8 mouse cellular contexts compared by ENCODE assay signal in genomic region chr19:45015518-45016281, GRCm38 (mm10). TPM values are rescaled to one million over a fixed set of nuclear protein-coding genes. Genes with fewer than 3 reads are reported as not detected.
DNase-seq lines count a peak whose midpoint lies in the region; ATAC-seq and TF ChIP-seq lines count a peak whose summit lies in the region.

No protein-coding gene starts in this region.

- H3K4me3 ChIP-seq in C2C12 (ENCODE audit: insufficient read depth, poor library complexity, severe bottlenecking), result peak overlapping the region; percentile 38
- H3K4me3 ChIP-seq in embryonic facial prominence, embryonic 10.5 days, result peak overlapping the region; percentile 87
- H3K4me3 ChIP-seq in heart, embryonic 11.5 days (ENCODE audit: low read depth, low read length), result peak overlapping the region; percentile 80
- peak overlapping the region; percentile 80 for H3K4me3 ChIP-seq in kidney, embryonic 14.5 days (ENCODE audit: low read length)
- H3K4me3 ChIP-seq in small intestine, adult 2 months (ENCODE audit: low read depth, low read length), result peak overlapping the region; percentile 73

- H3K9me3 ChIP-seq in embryonic facial prominence, embryonic 10.5 days, result no peaks in the 10 kb centered on the region
- H3K9me3 ChIP-seq in heart, embryonic 11.5 days (replicated peaks; ENCODE audit: control insufficient read depth, low read length), result no peaks in the 10 kb centered on the region
- no peaks in the 10 kb centered on the region for H3K9me3 ChIP-seq in kidney, embryonic 14.5 days (ENCODE audit: control insufficient read depth, low read length)

- peak; percentile 25; the same call in 1 of the 2 replicates for ATAC-seq in heart, embryonic 11.5 days (replicated peaks; ENCODE audit: insufficient number of reproducible peaks, low FRiP score, low TSS enrichment)
- no peak; the same call in 1 of the 2 replicates for ATAC-seq in kidney, embryonic 14.5 days (ENCODE audit: low FRiP score, low TSS enrichment)

- H3K79me2 ChIP-seq in C2C12 (ENCODE audit: control insufficient read depth, insufficient read depth), result peaks cover 34% of the 10 kb centered on the region

- peaks cover 17% of the 10 kb centered on the region for H3K36me3 ChIP-seq in C2C12 (ENCODE audit: control insufficient read depth, insufficient read depth)
- peaks cover 32% of the 10 kb centered on the region for H3K36me3 ChIP-seq in embryonic facial prominence, embryonic 10.5 days (replicated peaks)
- peaks cover 2% of the 10 kb centered on the region; the same call in 1 of the 2 replicates for H3K36me3 ChIP-seq in heart, embryonic 11.5 days (ENCODE audit: control insufficient read depth, insufficient read depth, low read length)
- H3K36me3 ChIP-seq in kidney, embryonic 14.5 days (ENCODE audit: control insufficient read depth, insufficient read depth, low read length), result peaks cover 22% of the 10 kb centered on the region
- peaks cover 14% of the 10 kb centered on the region for H3K36me3 ChIP-seq in small intestine, adult 2 months (ENCODE audit: control insufficient read depth, insufficient read depth, low read length)

- under 1% methylated on average over 34 of the region's 34 CpGs for whole genome bisulfite sequencing in embryonic facial prominence, embryonic 10.5 days
- WGBS in heart, embryonic 11.5 days (ENCODE audit: insufficient replicate concordance), result under 1% methylated on average over 31 of the region's 34 CpGs
- 2% methylated on average over 32 of the region's 34 CpGs for WGBS in kidney, embryonic 14.5 days
- under 1% methylated on average over 34 of the region's 34 CpGs for WGBS in small intestine, adult 2 months

- H3K79me3 ChIP-seq in C2C12 (ENCODE audit: low read depth), result peaks cover 25% of the 10 kb centered on the region

- H3K27ac ChIP-seq in embryonic facial prominence, embryonic 10.5 days (replicated peaks), result peak overlapping the region; percentile 98
- peak overlapping the region; percentile 99 for H3K27ac ChIP-seq in heart, embryonic 11.5 days (ENCODE audit: low read depth, low read length)
- peak overlapping the region; percentile 100 for H3K27ac ChIP-seq in kidney, embryonic 14.5 days (ENCODE audit: low read depth, low read length)
- peak overlapping the region; percentile 90 for H3K27ac ChIP-seq in small intestine, adult 2 months (ENCODE audit: insufficient read depth, low read depth, low read length)

- peak overlapping the region; percentile 99 for H3K4me2 ChIP-seq in heart, embryonic 11.5 days
- peak overlapping the region; percentile 96 for H3K4me2 ChIP-seq in kidney, embryonic 14.5 days (replicated peaks; ENCODE audit: low read depth, low read length)

- H3K4me1 ChIP-seq in embryonic facial prominence, embryonic 10.5 days, result peaks cover 74% of the 10 kb centered on the region
- peaks cover 27% of the 10 kb centered on the region for H3K4me1 ChIP-seq in heart, embryonic 11.5 days (ENCODE audit: control insufficient read depth, insufficient read depth, low read length)
- peaks cover 48% of the 10 kb centered on the region for H3K4me1 ChIP-seq in kidney, embryonic 14.5 days (ENCODE audit: control insufficient read depth, insufficient read depth, low read length)
- peaks cover 19% of the 10 kb centered on the region for H3K4me1 ChIP-seq in small intestine, adult 2 months (ENCODE audit: control insufficient read depth, insufficient read depth, insufficient read length, low read length)

- TF ChIP-seq POLR2A in small intestine, adult 2 months (IDR thresholded peaks at IDR 0.05; ENCODE audit: low read depth, low read length), result no peak

- H3ac ChIP-seq in C2C12 (ENCODE audit: control insufficient read depth, insufficient read length, low read depth), result peak overlapping the region; percentile 32

- peak; percentile 71 for DNase-seq in ZHBTc4 (ENCODE audit: low read depth, low spot score)
- DNase-seq in embryonic facial prominence, embryonic 10.5 days (ENCODE audit: low spot score), result peak; percentile 71
- DNase-seq in lung, postnatal 14 days, result peak; percentile 71
- no peak for DNase-seq in layer of hippocampus, postnatal 25 days (ENCODE audit: extremely low spot score in 1 of 2, low spot score in 1 of 2)

- H3K9ac ChIP-seq in heart, embryonic 11.5 days (ENCODE audit: low read depth, low read length), result peak overlapping the region; percentile 96
- H3K9ac ChIP-seq in kidney, embryonic 14.5 days (ENCODE audit: low read depth, low read length), result peak overlapping the region; percentile 85

- TF ChIP-seq CTCF in C2C12 (IDR thresholded peaks at IDR 0.05; ENCODE audit: control insufficient read depth, insufficient read depth, insufficient read length), result no peak
- TF ChIP-seq CTCF in small intestine, adult 2 months (IDR thresholded peaks at IDR 0.05; ENCODE audit: extremely low read depth, insufficient read length, insufficient replicate concordance, low read depth, low read length), result no peak

- no peaks in the 10 kb centered on the region for H3K27me3 ChIP-seq in C2C12 (ENCODE audit: control insufficient read depth, insufficient read depth, insufficient read length)
- no peaks in the 10 kb centered on the region for H3K27me3 ChIP-seq in embryonic facial prominence, embryonic 10.5 days (replicated peaks; ENCODE audit: low read depth, poor library complexity, severe bottlenecking)
- H3K27me3 ChIP-seq in heart, embryonic 11.5 days (ENCODE audit: control insufficient read depth, insufficient read depth, low read length), result no peaks in the 10 kb centered on the region
- H3K27me3 ChIP-seq in kidney, embryonic 14.5 days (ENCODE audit: control insufficient read depth, insufficient read depth, low read length), result no peaks in the 10 kb centered on the region
- no peaks in the 10 kb centered on the region for H3K27me3 ChIP-seq in small intestine, adult 2 months (ENCODE audit: control insufficient read depth, insufficient read depth, low read length)

TF ChIP-seq in C2C12, 6 proteins besides CTCF, POLR2A, EP300 and RAD21:
- TF ChIP-seq MYOD1 (IDR thresholded peaks at IDR 0.05; ENCODE audit: control insufficient read depth, insufficient read length, low read depth) (peak; percentile 31), CEBPB (IDR thresholded peaks at IDR 0.05; ENCODE audit: low read depth) (no peak), FOSL1 (IDR thresholded peaks at IDR 0.05; ENCODE audit: insufficient read depth, low read length, poor library complexity, severe bottlenecking) (no peak), MYOG (IDR thresholded peaks at IDR 0.05; ENCODE audit: control insufficient read depth, extremely low read depth, insufficient read length) (no peak), USF1 (IDR thresholded peaks at IDR 0.05; ENCODE audit: low read depth) (peak; percentile 65)

RNA-seq across cellular contexts. Expression of gene Lzts2, which starts 1.5 kb away (rescaled TPM):
- 59.2 TPM for polyA plus RNA-seq in C2C12 (2012; fragmentation: generic; extraction: Trizol)
- polyA plus RNA-seq in embryonic facial prominence, embryonic 10.5 days (2016; fragmentation: Nextera tagmentation; extraction: Ambion mirVana), result 69.8 and 75.0 TPM in 2 replicates
- 35.3 and 38.4 TPM in 2 replicates for polyA plus RNA-seq in heart, embryonic 11.5 days (2014; fragmentation: Nextera tagmentation; extraction: Ambion mirVana)
- polyA plus RNA-seq in kidney, embryonic 14.5 days (2014; fragmentation: Nextera tagmentation; extraction: Ambion mirVana), result 59.1 and 68.2 TPM in 2 replicates
- polyA plus RNA-seq in small intestine, adult 2 months (2012; rRNA removed), result 40.3 and 50.4 TPM in 2 replicates
- total RNA-seq in layer of hippocampus, postnatal 25 days (2021), result 10 to 100 TPM; 27.3 to 29.3 TPM

RNA-seq across cellular contexts. Expression of gene Mrpl43, which starts 9.5 kb away (rescaled TPM):
- 63.0 TPM for polyA plus RNA-seq in C2C12 (2012; fragmentation: generic; extraction: Trizol)
- polyA plus RNA-seq in embryonic facial prominence, embryonic 10.5 days (2016; fragmentation: Nextera tagmentation; extraction: Ambion mirVana), result 70.6 and 74.8 TPM in 2 replicates
- 63.0 and 64.3 TPM in 2 replicates for polyA plus RNA-seq in heart, embryonic 11.5 days (2014; fragmentation: Nextera tagmentation; extraction: Ambion mirVana)
- 69.9 and 83.2 TPM in 2 replicates for polyA plus RNA-seq in kidney, embryonic 14.5 days (2014; fragmentation: Nextera tagmentation; extraction: Ambion mirVana)
- 71.9 and 126 TPM in 2 replicates for polyA plus RNA-seq in small intestine, adult 2 months (2012; rRNA removed)
- total RNA-seq in layer of hippocampus, postnatal 25 days (2021), result 10 to 100 TPM; 43.8 to 45.0 TPM

RNA-seq across cellular contexts. Expression of gene Twnk, which starts 10.2 kb away (rescaled TPM):
- 12.1 TPM for polyA plus RNA-seq in C2C12 (2012; fragmentation: generic; extraction: Trizol)
- 40.9 and 41.8 TPM in 2 replicates for polyA plus RNA-seq in embryonic facial prominence, embryonic 10.5 days (2016; fragmentation: Nextera tagmentation; extraction: Ambion mirVana)
- 14.2 and 14.8 TPM in 2 replicates for polyA plus RNA-seq in heart, embryonic 11.5 days (2014; fragmentation: Nextera tagmentation; extraction: Ambion mirVana)
- polyA plus RNA-seq in kidney, embryonic 14.5 days (2014; fragmentation: Nextera tagmentation; extraction: Ambion mirVana), result 19.6 and 19.9 TPM in 2 replicates
- 4.1 and 5.9 TPM in 2 replicates for polyA plus RNA-seq in small intestine, adult 2 months (2012; rRNA removed)
- 10 to 100 TPM; 15.4 to 15.5 TPM for total RNA-seq in layer of hippocampus, postnatal 25 days (2021)

RNA-seq across cellular contexts. Expression of gene Sema4g, which starts 26.8 kb away (rescaled TPM):
- polyA plus RNA-seq in C2C12 (2012; fragmentation: generic; extraction: Trizol), result 0.30 TPM
- 3.7 and 4.8 TPM in 2 replicates for polyA plus RNA-seq in embryonic facial prominence, embryonic 10.5 days (2016; fragmentation: Nextera tagmentation; extraction: Ambion mirVana)
- 1.0 and 1.4 TPM in 2 replicates for polyA plus RNA-seq in heart, embryonic 11.5 days (2014; fragmentation: Nextera tagmentation; extraction: Ambion mirVana)
- 7.0 and 7.2 TPM in 2 replicates for polyA plus RNA-seq in kidney, embryonic 14.5 days (2014; fragmentation: Nextera tagmentation; extraction: Ambion mirVana)
- polyA plus RNA-seq in small intestine, adult 2 months (2012; rRNA removed), result 139 and 344 TPM in 2 replicates
- 10 to 100 TPM; 24.8 to 29.1 TPM for total RNA-seq in layer of hippocampus, postnatal 25 days (2021)

RNA-seq across cellular contexts. Expression of gene Pdzd7, which starts 29.8 kb away (rescaled TPM):
- 0.14 TPM for polyA plus RNA-seq in C2C12 (2012; fragmentation: generic; extraction: Trizol)
- 0.27 and 0.65 TPM in 2 replicates for polyA plus RNA-seq in embryonic facial prominence, embryonic 10.5 days (2016; fragmentation: Nextera tagmentation; extraction: Ambion mirVana)
- polyA plus RNA-seq in heart, embryonic 11.5 days (2014; fragmentation: Nextera tagmentation; extraction: Ambion mirVana), result 0.21 TPM in 1 of 2 replicates, not detected in the other
- polyA plus RNA-seq in kidney, embryonic 14.5 days (2014; fragmentation: Nextera tagmentation; extraction: Ambion mirVana), result 1.3 and 1.4 TPM in 2 replicates
- polyA plus RNA-seq in small intestine, adult 2 months (2012; rRNA removed), result 0.29 and 1.2 TPM in 2 replicates
- total RNA-seq in layer of hippocampus, postnatal 25 days (2021), result 1 to 10 TPM; 1.8 to 2.9 TPM

Comparison
In these comparisons a context has a peak if more than half of its experiments do, and no peak if none do; other contexts are left out.
1. DNase-seq: peak in ZHBTc4 (single experiment), embryonic facial prominence, embryonic 10.5 days (single experiment) and lung, postnatal 14 days (single experiment); none in layer of hippocampus, postnatal 25 days (0 of 2).
2. Peak in every context shown above with its lines, with median percentiles within 50 percentile points of each other: H3K4me3 ChIP-seq and H3K27ac ChIP-seq.